Mouse (Mus musculus): ENCODE data around the gene Dcpp1.

The Dcpp1 gene

DNA sequence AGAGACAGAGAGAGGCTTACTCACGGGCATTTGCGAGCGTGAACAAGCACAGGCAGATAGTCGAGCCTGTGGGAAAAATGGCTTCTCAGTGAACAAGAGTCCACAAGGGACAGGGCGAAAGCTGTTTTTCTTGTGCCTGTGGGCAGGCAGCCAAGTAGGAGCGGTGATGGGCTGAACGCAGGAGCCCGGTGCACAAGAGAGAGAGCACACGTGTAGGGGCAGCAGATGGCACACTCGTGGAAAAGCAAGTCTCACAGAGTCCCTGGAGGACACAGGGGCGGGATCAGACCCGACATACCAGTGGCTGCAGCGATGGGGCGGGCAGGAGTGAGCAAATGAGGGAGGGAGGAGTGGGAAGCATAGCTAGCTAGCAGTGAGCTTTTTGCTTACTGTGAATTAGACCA lies 44.4 kb downstream of the Dcpp1 start:
- peak; percentile 11 for DNase-seq (ENCODE audit: low read depth, low spot score)

DNA sequence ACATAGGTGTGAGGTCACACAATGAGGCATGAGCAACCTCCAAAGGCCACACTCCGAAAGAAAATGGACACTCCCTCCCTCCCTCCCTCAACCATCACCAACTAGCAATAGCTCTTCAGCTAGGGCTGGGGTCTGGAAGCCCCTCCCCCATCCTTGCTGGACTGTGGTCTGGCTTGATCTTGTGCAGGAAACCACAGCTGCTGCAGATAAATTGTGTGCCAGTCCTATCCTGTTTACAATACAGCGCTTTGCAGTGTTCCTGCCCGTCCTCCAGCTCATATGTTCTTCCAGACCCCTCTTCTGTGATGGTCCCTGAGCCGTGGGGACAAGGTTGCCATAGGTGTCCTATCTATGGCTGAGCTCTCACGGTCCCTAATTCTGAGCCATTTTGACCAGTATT lies 50.5 kb downstream of the Dcpp1 start:
- DNase-seq (ENCODE audit: low read depth, low spot score), result no peak
